Mouse (Mus musculus): Measurements from ENCODE around the gene Tyrobp. TPM values are rescaled to one million over a fixed set of nuclear protein-coding genes. Genes with fewer than 3 reads are reported as not detected.

Tyrobp gene
- total RNA-seq (2023): 1,000 to 10,000 TPM; 2,122 to 2,210 TPM

GRCm38 (mm10) chr7:30413596-30413995, at the start of gene Tyrobp:
Gene Tyrobp (plus strand): TSS chr7:30413760.

DNA sequence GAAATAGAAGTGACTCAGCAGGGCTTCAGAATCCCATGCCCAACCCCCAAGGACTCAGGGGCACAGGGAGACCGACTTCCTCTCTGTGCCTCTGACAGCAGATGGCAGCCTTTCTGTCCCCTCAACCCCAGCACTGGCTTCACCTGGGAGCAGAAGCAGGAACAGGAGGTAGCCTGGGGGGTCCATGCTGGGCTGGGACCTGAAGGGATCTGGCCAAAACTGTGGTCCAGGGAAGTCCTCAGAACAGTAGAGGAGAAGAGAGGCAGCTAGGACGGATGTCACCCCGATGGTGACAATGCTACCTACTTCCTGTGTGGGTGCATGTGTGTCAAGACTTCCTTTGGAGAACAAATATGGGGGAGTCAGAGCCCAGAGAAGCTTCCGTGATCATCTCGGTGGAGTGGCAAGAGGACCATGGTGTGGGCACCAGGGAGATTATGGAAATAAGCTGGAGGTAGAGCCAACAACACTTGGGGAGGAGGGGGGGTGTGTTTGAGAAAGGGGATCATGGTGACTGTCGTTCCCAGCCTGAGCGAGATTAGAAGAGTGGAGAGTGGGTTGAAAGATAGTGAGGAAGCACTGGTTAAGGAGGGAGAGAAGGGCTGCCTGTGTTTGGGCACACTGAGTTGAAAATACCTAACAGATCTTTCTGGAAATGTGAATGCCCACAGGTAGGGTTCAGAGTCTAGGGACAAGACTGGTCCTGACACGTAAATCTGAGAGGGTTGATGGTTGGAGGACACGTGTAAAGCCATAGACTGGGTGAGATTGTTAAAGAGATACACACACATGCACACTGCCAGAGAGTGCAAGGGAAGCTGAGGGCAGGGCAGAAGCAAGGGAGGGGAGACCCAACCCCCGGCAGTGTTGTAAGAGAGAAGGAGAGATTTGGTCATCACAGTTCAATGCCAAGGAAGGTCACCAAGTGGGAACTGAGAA, 6.3 kb downstream of the Tyrobp start, which contains the start of gene Hcst:
Gene Hcst (minus strand): TSS at position 294 of the 939 bp plus-strand sequence.

DNA sequence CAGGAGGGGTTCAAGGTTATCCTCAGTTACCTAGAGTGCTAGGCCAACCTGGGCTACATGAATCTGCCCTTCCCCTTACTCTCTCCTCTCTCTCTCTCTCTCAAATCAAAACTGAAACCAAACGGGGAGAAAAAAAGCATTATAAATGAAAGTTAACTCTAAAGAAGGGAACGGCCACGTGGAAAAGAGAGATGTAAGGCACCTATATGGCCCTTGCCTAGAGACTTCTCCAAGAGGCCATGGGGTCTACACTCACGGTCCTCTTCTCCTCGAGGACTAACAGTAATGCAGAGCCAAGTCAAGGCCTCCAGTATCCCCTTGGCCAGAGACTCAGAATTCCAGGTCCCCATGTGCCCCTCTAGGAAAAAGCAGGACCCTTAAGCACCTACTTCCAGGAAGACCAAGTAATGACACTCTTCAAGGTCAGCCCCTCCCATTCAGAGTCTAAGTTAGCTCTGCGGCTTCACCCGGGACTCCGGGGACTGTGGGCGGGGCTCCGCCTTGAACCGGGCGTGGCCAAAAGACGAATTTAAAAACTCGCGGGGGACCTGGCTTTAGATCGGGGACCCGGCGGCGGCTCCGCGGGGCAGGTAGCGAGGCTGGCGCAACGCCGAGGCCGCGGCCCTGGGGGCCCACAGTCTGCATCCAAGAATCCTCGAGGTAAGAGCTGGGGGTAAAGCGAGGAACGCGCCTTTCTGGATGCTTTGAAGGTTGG, 7.8 kb downstream of the Tyrobp start, which contains the start of gene Nfkbid:
Gene Nfkbid (plus strand): TSS at position 558 of the 715 bp plus-strand sequence.

DNA sequence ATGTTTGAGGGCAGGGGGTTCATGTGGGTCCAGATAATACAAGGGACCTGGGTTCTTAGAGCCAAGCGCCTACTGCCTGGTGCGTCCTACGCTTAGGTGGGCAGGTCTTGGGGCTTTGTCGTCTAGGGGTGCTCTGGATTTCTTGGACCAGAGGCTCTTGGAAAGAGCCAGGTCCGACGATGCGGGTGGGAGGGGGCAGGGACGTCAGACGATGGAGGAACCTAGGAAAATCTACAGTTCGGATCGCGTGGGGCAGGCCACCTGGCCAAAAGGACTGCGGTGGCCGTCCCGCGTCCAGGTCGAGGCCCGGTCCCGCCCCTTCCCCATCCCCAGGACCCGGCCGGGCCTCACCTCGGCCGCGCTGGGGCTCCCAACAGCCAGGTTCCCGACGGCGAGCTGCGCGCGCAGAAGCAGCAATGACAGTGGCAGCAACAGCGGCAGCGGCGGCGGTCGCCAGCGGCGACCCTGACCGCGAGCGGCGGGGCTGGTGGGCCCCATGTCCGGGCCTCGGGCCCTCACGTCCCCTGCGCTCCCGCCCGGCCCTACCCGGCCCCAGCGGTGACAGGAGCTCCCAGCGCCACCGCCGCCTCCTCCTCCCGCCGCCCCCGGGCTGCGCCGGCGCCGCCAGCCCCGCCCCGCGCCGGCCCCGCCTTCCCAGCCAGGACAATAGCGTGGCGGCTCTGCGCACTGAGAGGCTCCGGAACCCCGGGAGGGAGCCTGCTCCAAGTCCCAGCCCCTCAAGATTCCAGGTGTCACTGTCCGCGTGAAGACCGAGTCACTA, 31.6 kb downstream of the Tyrobp start, which contains the start of gene Aplp1:
Gene Aplp1 (minus strand): TSS at position 565 of the 781 bp plus-strand sequence.

DNA sequence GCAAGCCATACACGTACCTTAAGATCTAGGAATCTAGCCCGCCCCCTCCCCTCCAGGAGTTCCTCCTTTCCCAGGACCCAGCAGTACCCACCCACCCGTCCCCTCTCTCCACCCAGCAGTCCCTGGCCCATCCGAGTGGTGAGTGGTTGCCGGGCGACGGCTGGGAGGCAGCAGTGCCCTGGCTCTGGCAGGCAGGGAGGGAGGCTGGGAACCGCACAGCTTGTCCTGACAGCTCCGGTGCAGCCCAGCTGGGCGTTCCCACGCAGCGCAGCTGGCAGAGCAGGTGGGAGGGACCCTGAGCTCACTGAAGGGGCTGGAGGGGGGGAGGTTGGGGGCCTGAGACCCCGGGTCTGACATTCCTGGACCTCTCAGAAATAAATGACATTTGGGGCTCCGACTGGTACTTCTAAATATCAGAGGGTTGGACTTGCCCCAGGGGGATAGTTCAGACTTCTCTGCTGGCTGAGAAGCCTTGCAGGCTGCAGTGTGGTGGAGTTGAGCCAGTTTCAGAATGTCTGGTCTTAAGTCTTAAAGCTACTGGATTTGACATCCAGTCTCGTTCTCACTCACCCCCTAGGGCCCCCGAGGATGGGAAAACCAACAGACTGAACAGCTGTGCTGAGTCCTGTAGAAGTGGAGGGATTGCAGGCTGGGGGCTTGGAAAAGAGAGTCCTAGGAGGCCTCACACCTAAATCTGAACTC, 44.2 kb downstream of the Tyrobp start, which contains the start of the genes Kirrel2 and Nphs1:
Gene Kirrel2 (minus strand): TSS at position 62 of the 702 bp plus-strand sequence.
Gene Nphs1 (plus strand): TSS at position 687 of the 702 bp plus-strand sequence.

Other genes with a start within 250 kb of the Tyrobp start
- gene Zfp146, start 244.0 kb upstream of the Tyrobp start, total RNA-seq (2023): 10 to 100 TPM; 13.5 to 18.0 TPM
- 1 to 10 TPM; 1.5 to 1.6 TPM for gene Cox7a1, start 229.6 kb upstream of the Tyrobp start, total RNA-seq (2023)
- gene Capns1, start 214.9 kb upstream of the Tyrobp start, total RNA-seq (2023): 100 to 1,000 TPM; 225 to 239 TPM
- gene Polr2i, start 181.8 kb upstream of the Tyrobp start, total RNA-seq (2023): 10 to 100 TPM; 30.4 to 34.5 TPM
- 10 to 100 TPM; 38.7 to 46.2 TPM for gene Tbcb, start 181.5 kb upstream of the Tyrobp start, total RNA-seq (2023)
- not detected for gene Ovol3, start 178.0 kb upstream of the Tyrobp start, total RNA-seq (2023)
- under 1 TPM; 0.27 to 0.37 TPM for gene Thap8, start 133.7 kb upstream of the Tyrobp start, total RNA-seq (2023)
- gene Wdr62, start 133.3 kb upstream of the Tyrobp start, total RNA-seq (2023): 10 to 100 TPM; 16.6 to 21.5 TPM
- gene Clip3, start 122.0 kb upstream of the Tyrobp start, total RNA-seq (2023): not detected
- gene Alkbh6, start 105.0 kb upstream of the Tyrobp start, total RNA-seq (2023): 10 to 100 TPM; 14.6 to 14.7 TPM
- gene Syne4, start 99.0 kb upstream of the Tyrobp start, total RNA-seq (2023): under 1 TPM in 1 of 2 experiments, not detected in 1; 0.76 TPM
- gene E130208F15Rik, start 92.0 kb upstream of the Tyrobp start, total RNA-seq (2023): not detected
- gene Sdhaf1, start 89.9 kb upstream of the Tyrobp start, total RNA-seq (2023): 1 to 10 TPM; 3.2 to 3.4 TPM
- not detected for gene Lrfn3, start 51.0 kb upstream of the Tyrobp start, total RNA-seq (2023)
- gene Hcst, start 6.1 kb downstream of the Tyrobp start, total RNA-seq (2023): 100 to 1,000 TPM; 116 to 123 TPM
- gene Nfkbid, start 8.0 kb downstream of the Tyrobp start, total RNA-seq (2023): 10 to 100 TPM; 65.6 to 78.9 TPM
- under 1 TPM in 1 of 2 experiments, not detected in 1; 0.27 TPM for gene Aplp1, start 31.8 kb downstream of the Tyrobp start, total RNA-seq (2023)
- not detected for gene Kirrel2, start 43.9 kb downstream of the Tyrobp start, total RNA-seq (2023)
- gene Nphs1, start 44.6 kb downstream of the Tyrobp start, total RNA-seq (2023): not detected
- not detected for gene Prodh2, start 79.9 kb downstream of the Tyrobp start, total RNA-seq (2023)
- 10 to 100 TPM; 14.2 to 14.6 TPM for gene Arhgap33, start 121.3 kb downstream of the Tyrobp start, total RNA-seq (2023)
- gene Hspb6, start 138.4 kb downstream of the Tyrobp start, total RNA-seq (2023): 1 to 10 TPM; 5.1 to 7.4 TPM
- gene Proser3, start 138.5 kb downstream of the Tyrobp start, total RNA-seq (2023): 1 to 10 TPM; 6.0 to 6.3 TPM
- 10 to 100 TPM; 30.4 to 32.0 TPM for gene Lin37, start 146.1 kb downstream of the Tyrobp start, total RNA-seq (2023)
- gene U2af1l4, start 149.5 kb downstream of the Tyrobp start, total RNA-seq (2023): 10 to 100 TPM; 40.8 to 45.4 TPM
- 1 to 10 TPM; 3.2 to 6.2 TPM for gene Gm49396, start 149.6 kb downstream of the Tyrobp start, total RNA-seq (2023)
- 100 to 1,000 TPM; 120 to 121 TPM for gene Psenen, start 149.9 kb downstream of the Tyrobp start, total RNA-seq (2023)
- gene Igflr1, start 151.7 kb downstream of the Tyrobp start, total RNA-seq (2023): 1 to 10 TPM; 3.7 to 5.5 TPM
- 10 to 100 TPM; 51.3 to 54.4 TPM for gene Kmt2b, start 175.0 kb downstream of the Tyrobp start, total RNA-seq (2023)
- gene Zbtb32, start 185.1 kb downstream of the Tyrobp start, total RNA-seq (2023): under 1 TPM; 0.20 to 0.22 TPM
- gene Upk1a, start 199.1 kb downstream of the Tyrobp start, total RNA-seq (2023): not detected
- 100 to 1,000 TPM; 236 to 250 TPM for gene Cox6b1, start 212.4 kb downstream of the Tyrobp start, total RNA-seq (2023)
- gene Etv2, start 222.1 kb downstream of the Tyrobp start, total RNA-seq (2023): not detected
- gene Rbm42, start 236.6 kb downstream of the Tyrobp start, total RNA-seq (2023): 10 to 100 TPM; 77.8 to 88.7 TPM